Mouse (Mus musculus) monocyte, adult 2 months (primary cell): ENCODE results near the gene Sh3rf3.
"Not testable (repeated sequence)": the region's sequence is repeated elsewhere in the genome, so short reads cannot be mapped to it uniquely, and the experiment has no call there.

Experiments used
- DNase-seq, 2 experiments: peaks; one replicate each; pipeline ENCODE4 v3.0.0; 2022; ENCODE audit warnings: low spot score in 2 of 2, low read depth in 1 of 2

The Sh3rf3 gene

GRCm38 (mm10) chr10:59103076-59103475 lies 289.9 kb downstream of the Sh3rf3 start:
- DNase-seq, result not testable (repeated sequence)

DNA sequence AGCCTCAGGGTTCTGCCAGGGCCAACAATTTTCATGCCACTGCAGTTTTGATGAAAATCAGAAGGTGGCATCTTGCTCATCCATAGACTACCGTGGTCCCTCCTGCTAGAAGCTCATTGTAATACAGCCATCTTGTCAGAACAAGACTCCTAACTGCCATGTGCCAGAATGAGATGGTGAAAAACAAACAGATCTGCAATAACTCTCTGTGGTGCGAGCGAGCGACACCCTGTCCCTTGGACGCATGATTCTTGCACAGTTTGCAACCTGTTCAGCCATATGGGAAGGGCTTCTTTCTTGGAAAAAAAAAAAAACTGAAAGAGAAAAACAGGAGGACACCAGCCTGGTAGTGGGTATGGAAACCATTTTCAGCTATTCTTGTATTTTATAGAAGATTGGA lies 291.5 kb downstream of the Sh3rf3 start:
- DNase-seq, result no peak

DNA sequence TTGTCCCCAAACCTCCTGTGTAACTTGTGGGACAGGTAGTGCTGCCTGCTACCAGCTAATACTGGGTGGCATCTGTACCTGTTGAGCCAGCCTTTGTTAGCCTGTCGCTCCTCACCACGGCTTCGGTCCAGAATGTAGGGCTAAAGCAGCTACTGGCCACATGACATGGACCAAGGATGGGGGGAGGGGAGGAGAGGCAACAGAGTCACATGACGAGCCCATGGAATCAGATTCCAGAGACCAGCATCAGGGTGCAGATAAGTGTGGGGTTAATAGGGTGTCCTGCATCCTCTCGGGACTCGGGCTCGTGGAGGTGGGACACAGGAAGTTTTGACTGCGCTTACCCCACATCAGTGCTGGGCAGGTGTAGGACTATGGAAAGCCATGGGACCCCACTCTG lies 292.7 kb downstream of the Sh3rf3 start:
- no peak for DNase-seq

DNA sequence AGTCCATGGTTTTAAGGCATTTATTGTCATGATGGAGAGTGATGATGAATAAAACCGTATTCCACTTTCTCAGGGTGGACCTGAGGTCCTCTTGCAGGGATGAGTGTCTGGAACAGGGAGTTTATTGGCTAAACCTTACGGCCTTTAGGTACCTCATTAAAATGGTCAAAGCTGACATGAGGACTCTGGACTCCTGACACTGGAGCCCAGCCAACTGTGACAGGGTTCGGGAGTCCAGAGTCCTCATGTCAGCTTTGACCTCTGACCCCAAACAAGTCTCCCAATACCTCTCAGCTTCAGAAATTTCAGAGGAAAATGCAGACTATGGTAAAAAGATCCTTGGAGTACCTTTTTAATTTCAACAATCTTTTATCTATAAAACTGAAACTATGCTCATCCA lies 293.5 kb downstream of the Sh3rf3 start:
- DNase-seq, result no peak

GRCm38 (mm10) chr10:59109015-59109414 lies 295.9 kb downstream of the Sh3rf3 start:
- DNase-seq, result peak; percentile 30 to 51

GRCm38 (mm10) chr10:59110386-59110785 lies 297.2 kb downstream of the Sh3rf3 start:
- no peak for DNase-seq

DNA sequence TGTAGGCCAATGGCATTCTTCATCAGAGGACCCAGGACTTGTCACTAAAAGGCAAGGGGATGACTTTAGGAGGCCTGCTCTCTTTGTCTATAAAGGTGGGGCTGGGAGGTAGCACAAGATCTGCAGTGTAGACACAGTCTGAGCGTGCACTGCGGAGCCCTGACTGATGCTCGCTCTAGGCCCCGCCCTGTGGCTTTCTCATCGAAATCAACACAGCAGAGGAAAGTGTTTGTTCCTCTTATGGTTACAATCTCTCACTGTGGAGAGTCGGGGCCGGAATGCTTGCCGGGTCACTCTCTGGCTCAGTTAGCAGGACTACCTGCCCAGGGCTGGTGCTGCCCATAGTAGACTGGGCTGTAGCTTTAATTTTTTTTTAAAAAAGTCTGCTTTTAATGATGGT lies 299.6 kb downstream of the Sh3rf3 start:
- DNase-seq, result no peak

DNA sequence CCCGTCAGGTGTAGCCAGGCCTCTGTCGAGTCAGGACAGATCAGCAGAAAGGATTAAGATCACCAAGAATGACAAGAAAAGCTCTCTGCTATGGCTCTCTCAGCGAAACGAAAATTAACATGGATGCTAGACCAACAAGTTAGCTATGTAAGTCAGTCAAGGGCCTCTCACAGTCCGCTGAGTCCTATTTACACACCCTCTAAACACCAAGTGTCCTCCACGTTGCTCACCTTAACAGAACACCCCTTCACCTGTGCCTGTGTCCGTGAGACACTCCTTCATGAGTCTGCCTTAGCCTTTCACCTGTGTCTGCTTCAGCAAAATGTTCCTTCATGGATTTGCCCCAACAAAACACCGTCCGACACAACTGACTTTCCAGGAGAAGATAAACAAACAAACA lies 300.2 kb downstream of the Sh3rf3 start:
- no peak for DNase-seq

- DNase-seq, result no peak
Observed at GRCm38 (mm10) chr10:59114535-59115291, 301.6 kb downstream of the Sh3rf3 start.

- DNase-seq, result no peak
Observed at GRCm38 (mm10) chr10:59115691-59116090, 302.5 kb downstream of the Sh3rf3 start.

GRCm38 (mm10) chr10:59116331-59116730 lies 303.2 kb downstream of the Sh3rf3 start:
- no peak for DNase-seq

GRCm38 (mm10) chr10:59117555-59117954 lies 304.4 kb downstream of the Sh3rf3 start:
- no peak for DNase-seq

- no peak for DNase-seq
Observed at GRCm38 (mm10) chr10:59119001-59119400, 305.8 kb downstream of the Sh3rf3 start.

DNA sequence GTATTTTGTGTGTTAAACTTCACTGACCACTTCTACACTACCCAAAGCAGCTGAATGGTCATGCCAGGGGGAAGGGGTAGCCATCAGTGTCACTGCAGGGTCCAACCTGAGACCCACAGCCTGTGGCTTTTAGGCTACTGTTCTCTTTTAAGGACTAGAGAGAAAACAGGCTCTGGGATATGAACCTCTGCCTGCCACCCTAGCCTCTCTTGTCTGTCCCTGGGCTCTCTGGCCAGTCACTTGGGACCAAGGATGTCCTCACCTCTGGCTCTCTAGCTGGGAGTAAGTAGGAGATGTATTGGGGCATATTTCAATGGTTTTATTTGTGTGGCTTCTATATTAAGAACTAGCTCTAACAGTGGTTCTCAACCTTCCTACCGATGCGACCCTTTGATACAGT lies 306.7 kb downstream of the Sh3rf3 start:
- no peak for DNase-seq

GRCm38 (mm10) chr10:59125497-59125896 lies 312.3 kb downstream of the Sh3rf3 start:
- no peak for DNase-seq

DNA sequence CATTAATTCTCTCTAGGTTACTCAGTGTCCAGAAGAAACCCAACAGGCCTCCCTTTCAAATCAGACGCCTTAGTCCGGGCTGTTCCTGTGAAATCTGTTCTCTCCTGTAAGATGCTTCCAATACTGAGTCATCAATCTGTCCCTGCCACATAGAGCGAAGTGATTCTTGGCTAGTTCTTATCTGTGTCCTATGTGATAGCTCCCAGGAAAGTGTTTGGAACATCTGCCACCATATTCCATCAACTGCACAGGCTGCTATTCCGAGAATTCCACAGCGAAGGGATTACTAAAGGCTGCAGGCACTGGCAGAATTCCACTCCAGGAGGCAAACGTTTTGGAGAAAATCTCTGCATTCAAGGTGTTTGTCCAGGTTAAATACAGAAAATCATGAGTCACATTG lies 314.5 kb downstream of the Sh3rf3 start:
- no peak for DNase-seq

DNA sequence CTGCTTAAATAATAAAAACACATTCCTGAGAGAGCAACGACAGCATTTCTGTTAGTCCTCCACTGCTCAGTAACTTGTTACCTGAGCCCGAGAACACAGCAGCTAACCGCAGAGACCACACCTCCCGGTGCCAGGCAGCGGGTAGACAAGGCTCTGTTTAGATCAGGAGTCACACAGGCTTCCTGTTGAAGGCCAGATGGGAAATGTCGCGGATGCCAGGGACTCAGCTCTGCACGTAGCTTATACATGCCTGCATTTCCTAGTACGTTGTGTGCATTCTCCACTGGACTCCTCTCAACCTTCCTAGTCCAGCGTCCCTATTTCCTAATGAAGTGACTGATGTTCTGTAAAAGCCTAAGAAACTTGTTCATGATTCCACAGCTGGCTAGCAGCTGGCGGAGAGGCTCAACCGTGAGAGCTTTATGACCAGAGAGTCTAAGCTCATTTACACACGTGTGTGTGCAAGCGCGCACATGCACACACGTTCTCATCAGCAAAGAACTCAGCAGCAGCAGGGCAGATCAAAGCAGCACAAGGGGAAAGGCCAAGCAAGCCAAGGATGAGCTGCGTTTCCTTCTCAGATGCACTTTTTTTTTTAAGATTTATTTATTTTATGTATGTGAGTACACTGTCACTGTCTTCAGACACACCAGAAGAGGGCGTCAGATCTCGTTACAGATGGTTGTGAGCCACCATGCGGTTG lies 318.9 kb downstream of the Sh3rf3 start:
- no peak for DNase-seq

- no peak for DNase-seq
Observed at GRCm38 (mm10) chr10:59133478-59134009, 320.4 kb downstream of the Sh3rf3 start.

GRCm38 (mm10) chr10:59149956-59150383 lies 336.8 kb downstream of the Sh3rf3 start:
- DNase-seq, result no peak

GRCm38 (mm10) chr10:59150938-59151657 lies 337.9 kb downstream of the Sh3rf3 start:
- DNase-seq, result no peak

DNA sequence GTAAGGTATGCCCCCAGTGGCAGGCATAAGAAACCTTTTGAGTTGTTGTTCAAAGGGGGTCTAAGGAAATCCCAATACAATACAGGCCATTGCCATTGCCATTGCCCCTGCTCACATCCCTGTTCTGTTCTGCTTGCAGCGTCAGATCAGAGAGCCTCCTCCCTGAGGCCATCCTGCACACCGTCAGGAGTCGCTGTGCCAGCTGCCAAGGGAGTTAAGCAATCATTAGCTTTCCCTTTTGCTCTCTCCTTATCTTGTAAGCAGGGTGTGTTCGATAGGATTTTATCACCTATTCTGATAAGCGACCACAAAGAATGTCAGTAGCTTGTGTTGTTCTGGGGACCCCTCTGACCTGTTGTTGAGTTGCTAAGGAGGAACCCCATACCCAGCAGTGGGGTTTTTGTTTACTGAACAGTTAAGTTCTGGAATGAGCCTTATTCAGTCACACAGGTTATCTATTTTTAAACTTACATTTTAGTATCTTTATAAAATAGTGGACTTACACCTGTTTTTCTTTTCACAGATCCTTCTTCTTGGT lies 339.5 kb downstream of the Sh3rf3 start:
- no peak for DNase-seq
